Mouse (Mus musculus): Measurements from ENCODE around the gene Cfp. TPM values are rescaled to one million over a fixed set of nuclear protein-coding genes. Genes with fewer than 3 reads are reported as not detected.

Cfp gene
- 5.2 and 7.5 TPM in 2 replicates for polyA plus RNA-seq (2015; fragmentation: Nextera tagmentation; extraction: Ambion mirVana)

DNA sequence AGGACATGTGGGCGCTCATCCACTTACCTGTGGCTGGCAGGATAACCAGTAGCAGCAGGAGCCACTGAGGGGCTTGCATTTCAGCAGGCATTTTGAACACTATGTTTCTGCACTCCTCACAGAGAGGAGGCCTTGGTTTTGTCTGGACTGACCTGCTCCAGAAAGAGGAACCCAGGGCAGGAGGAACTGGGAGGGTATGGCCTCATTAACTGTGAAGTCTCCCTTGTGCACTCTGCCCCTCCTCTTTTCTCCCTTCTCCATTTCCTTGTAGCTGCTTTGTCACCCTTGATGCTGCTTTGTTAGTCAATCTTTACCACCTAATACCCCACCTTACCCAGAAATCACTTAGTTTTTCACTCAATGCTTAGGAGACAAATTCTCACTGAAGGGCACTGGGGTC lies at the start of gene Cfp:
Gene Cfp (minus strand): TSS at position 192 of the 400 bp plus-strand sequence.
- Histone ChIP-seq H3K4me1 (replicated peaks) (no peaks in the 10 kb centered on the region), H3K36me3 (0 out of 2 replicates have a peak, but pooled peaks cover 3% of the 10 kb centered on the region), H3K27ac (no peak within 1 kb of the TSS), H3K4me2 (replicated peaks) (no peak within 1 kb of the TSS), H3K4me3 (replicated peaks) (no peak within 1 kb of the TSS), H3K27me3 (replicated peaks) (no peaks in the 10 kb centered on the region), H3K9me3 (no peaks in the 10 kb centered on the region), H3K9ac (no peak within 1 kb of the TSS)
- WGBS = 67% methylated on average over 1 of the region's 1 CpGs
- no peak for ATAC-seq

GRCm38 (mm10) chrX:20980901-20981300 lies 49.5 kb upstream of the Cfp start:
- Histone ChIP-seq H3K4me2 (replicated peaks) (no peak overlapping the region), H3K4me1 (replicated peaks) (no peaks in the 10 kb centered on the region), H3K9ac (no peak overlapping the region), H3K36me3 (no peaks in the 10 kb centered on the region), H3K27me3 (replicated peaks) (no peaks in the 10 kb centered on the region), H3K27ac (no peak overlapping the region), H3K9me3 (no peaks in the 10 kb centered on the region), H3K4me3 (replicated peaks) (no peak overlapping the region)
- ATAC-seq = no peak
- WGBS = 59% methylated on average over 1 of the region's 1 CpGs

GRCm38 (mm10) chrX:20961477-20962378 lies 30.4 kb upstream of the Cfp start, which contains the start of gene Uxt:
Gene Uxt (minus strand): TSS chrX:20962017.
- Histone ChIP-seq H3K9me3 (no peaks in the 10 kb centered on the region), H3K36me3 (no peaks in the 10 kb centered on the region), H3K27me3 (replicated peaks) (no peaks in the 10 kb centered on the region), H3K4me2 (replicated peaks) (peak within 1 kb of the TSS; percentile 45), H3K27ac (peak within 1 kb of the TSS; percentile 71), H3K9ac (peak within 1 kb of the TSS; percentile 15; the same call in 1 of the 2 replicates), H3K4me3 (replicated peaks) (peak within 1 kb of the TSS; percentile 45), H3K4me1 (replicated peaks) (no peaks in the 10 kb centered on the region)
- peak; percentile 99 for ATAC-seq
- WGBS = 18% methylated on average over 57 of the region's 57 CpGs

GRCm38 (mm10) chrX:20950191-20950880 lies 19.0 kb upstream of the Cfp start, which contains the start of gene Elk1:
Gene Elk1 (minus strand): TSS chrX:20950608.
- ATAC-seq = peak; percentile 98
- H3K27ac ChIP-seq = 0 out of 2 replicates have a peak within 1 kb of the TSS, but pooled peaks have one; percentile 62

DNA sequence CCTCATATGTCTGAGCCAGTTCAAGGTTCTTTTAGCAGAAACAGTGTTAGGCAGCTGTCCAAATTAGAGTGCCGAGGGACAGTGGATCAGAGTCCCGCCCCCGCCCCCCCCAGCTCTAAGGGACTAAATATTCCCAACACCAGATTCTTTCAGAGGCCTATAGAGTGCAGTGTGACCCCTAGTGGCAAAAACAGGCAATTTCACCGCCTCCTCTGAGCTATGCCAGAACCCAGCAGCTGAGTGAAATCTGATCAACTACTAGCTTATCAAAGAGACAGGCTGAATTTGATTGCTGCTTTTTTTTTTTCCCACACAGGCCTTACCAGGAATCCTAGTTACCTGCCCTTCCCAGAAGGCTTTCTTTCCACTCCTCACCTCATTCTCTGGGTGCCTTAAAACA lies 14.7 kb upstream of the Cfp start:
- no peak overlapping the region for H3K27ac ChIP-seq
- no peaks in the 10 kb centered on the region for H3K4me1 ChIP-seq (replicated peaks)
- H3K4me2 ChIP-seq (replicated peaks) = no peak overlapping the region
- no peak overlapping the region for H3K4me3 ChIP-seq (replicated peaks)
- no peaks in the 10 kb centered on the region for H3K36me3 ChIP-seq
- no peaks in the 10 kb centered on the region for H3K9me3 ChIP-seq
- H3K27me3 ChIP-seq (replicated peaks) = no peaks in the 10 kb centered on the region
- no peak for ATAC-seq
- WGBS = 14% methylated on average over 4 of the region's 4 CpGs
- no peak overlapping the region for H3K9ac ChIP-seq

More at GRCm38 (mm10) chrX:20950191-20950880, 19.0 kb upstream of the Cfp start, which contains the start of gene Elk1:
- peak within 1 kb of the TSS; percentile 50 for H3K4me2 ChIP-seq (replicated peaks)
- H3K9me3 ChIP-seq = no peaks in the 10 kb centered on the region
- no peaks in the 10 kb centered on the region for H3K27me3 ChIP-seq (replicated peaks)
- H3K4me3 ChIP-seq (replicated peaks) = peak within 1 kb of the TSS; percentile 65
- no peaks in the 10 kb centered on the region for H3K4me1 ChIP-seq (replicated peaks)
- peak within 1 kb of the TSS; percentile 66 for H3K9ac ChIP-seq
- WGBS = 19% methylated on average over 26 of the region's 30 CpGs
- no peaks in the 10 kb centered on the region for H3K36me3 ChIP-seq

DNA sequence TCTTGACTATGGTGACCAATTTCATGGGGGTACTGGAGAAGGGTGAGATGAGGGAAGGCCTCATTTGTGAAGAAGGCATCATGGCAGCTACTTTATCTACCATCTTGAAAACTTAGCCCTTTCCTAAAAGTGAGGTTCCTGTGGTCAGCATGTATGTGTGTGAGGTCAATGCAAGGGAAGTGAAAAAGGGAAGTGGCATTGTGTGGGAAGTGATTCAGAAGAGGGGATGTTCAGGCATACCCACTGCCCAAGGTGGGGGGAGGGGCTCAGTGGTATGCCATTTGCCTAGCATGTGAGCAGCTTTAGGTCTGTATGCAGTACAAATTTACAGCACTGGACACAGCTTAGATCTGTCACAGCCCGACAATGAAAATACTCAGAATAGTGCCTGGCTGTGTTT lies 608 bp upstream of the Cfp start:
- no peaks in the 10 kb centered on the region for H3K4me1 ChIP-seq (replicated peaks)
- H3K4me2 ChIP-seq (replicated peaks) = no peak overlapping the region
- no peak for ATAC-seq
- H3K27ac ChIP-seq = no peak overlapping the region
- H3K27me3 ChIP-seq (replicated peaks) = no peaks in the 10 kb centered on the region
- H3K36me3 ChIP-seq = 0 out of 2 replicates have a peak, but pooled peaks cover 3% of the 10 kb centered on the region
- no peak overlapping the region for H3K9ac ChIP-seq
- H3K4me3 ChIP-seq (replicated peaks) = no peak overlapping the region
- WGBS = 93% methylated on average over 1 of the region's 1 CpGs
- no peaks in the 10 kb centered on the region for H3K9me3 ChIP-seq

- Histone ChIP-seq H3K9ac (no peak overlapping the region), H3K4me2 (replicated peaks) (no peak overlapping the region), H3K9me3 (no peaks in the 10 kb centered on the region), H3K4me3 (replicated peaks) (no peak overlapping the region), H3K4me1 (replicated peaks) (no peaks in the 10 kb centered on the region), H3K27me3 (replicated peaks) (no peaks in the 10 kb centered on the region), H3K27ac (no peak overlapping the region), H3K36me3 (no peaks in the 10 kb centered on the region)
- no peak for ATAC-seq
- WGBS = 88% methylated on average over 1 of the region's 1 CpGs
These were observed 1.5 kb downstream of the Cfp start for GRCm38 (mm10) chrX:20929859-20930258.

- no peak overlapping the region for H3K4me2 ChIP-seq (replicated peaks)
- ATAC-seq = no peak
- no peak overlapping the region for H3K4me3 ChIP-seq (replicated peaks)
- no peaks in the 10 kb centered on the region for H3K36me3 ChIP-seq
- H3K27ac ChIP-seq = no peak overlapping the region
- H3K4me1 ChIP-seq (replicated peaks) = no peaks in the 10 kb centered on the region
- peaks cover 3% of the 10 kb centered on the region; the same call in 1 of the 2 replicates for H3K27me3 ChIP-seq (replicated peaks)
- H3K9me3 ChIP-seq = no peaks in the 10 kb centered on the region
- no peak overlapping the region for H3K9ac ChIP-seq
These were observed 6.4 kb downstream of the Cfp start for GRCm38 (mm10) chrX:20924976-20925375.

DNA sequence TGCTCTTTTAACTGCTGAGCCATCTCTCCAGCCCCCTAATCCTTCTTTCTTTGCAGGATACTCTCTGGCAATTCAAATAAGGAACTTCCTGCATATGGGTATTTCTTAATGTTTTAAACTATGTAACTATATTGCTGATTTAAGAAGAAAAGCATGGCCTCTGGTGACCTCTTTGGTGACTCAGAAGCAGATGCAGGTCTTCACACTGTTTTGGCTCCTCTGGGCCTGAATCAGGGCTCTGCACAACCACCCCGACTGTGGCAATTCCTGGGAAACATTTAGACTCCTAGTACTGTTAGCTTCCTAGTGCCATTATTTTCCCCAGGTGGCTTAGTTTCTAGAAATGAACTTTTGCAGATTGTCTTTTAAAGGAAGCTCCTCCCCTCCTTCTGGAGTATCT lies 7.8 kb downstream of the Cfp start:
- WGBS = 76% methylated on average over 1 of the region's 1 CpGs

DNA sequence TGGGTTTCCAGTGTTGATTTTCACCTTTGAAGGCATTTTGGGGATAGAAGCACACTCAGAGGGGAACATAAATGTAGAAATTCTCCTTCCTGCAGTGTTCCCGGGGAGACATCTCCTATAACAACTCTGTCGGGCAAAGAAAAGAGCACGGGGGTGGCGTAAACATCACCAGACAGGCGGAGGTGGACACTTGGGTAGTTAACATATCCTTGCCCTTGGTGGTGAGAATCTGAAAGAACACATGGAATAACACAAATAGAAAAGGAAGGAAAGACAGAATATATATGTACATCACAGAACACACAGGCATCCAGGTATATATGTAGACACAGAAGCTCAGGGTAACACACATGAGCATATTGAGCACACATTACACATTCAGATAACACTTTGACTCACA lies 10.0 kb downstream of the Cfp start:
- Histone ChIP-seq H3K9me3 (no peaks in the 10 kb centered on the region), H3K27ac (no peak overlapping the region), H3K4me3 (replicated peaks) (no peak overlapping the region), H3K36me3 (no peaks in the 10 kb centered on the region), H3K4me1 (replicated peaks) (no peaks in the 10 kb centered on the region), H3K4me2 (replicated peaks) (peak overlapping the region; percentile 84), H3K9ac (no peak overlapping the region), H3K27me3 (replicated peaks) (peaks cover 3% of the 10 kb centered on the region; the same call in 1 of the 2 replicates)
- ATAC-seq = peak; percentile 20; the same call in 1 of the 2 replicates
- WGBS = 40% methylated on average over 5 of the region's 5 CpGs

More for the DNA sequence above, 7.8 kb downstream of the Cfp start:
- H3K4me2 ChIP-seq (replicated peaks) = no peak overlapping the region
- H3K4me3 ChIP-seq (replicated peaks) = no peak overlapping the region
- H3K9ac ChIP-seq = no peak overlapping the region
- H3K36me3 ChIP-seq = no peaks in the 10 kb centered on the region
- peaks cover 3% of the 10 kb centered on the region; the same call in 1 of the 2 replicates for H3K27me3 ChIP-seq (replicated peaks)
- ATAC-seq = no peak
- H3K9me3 ChIP-seq = no peaks in the 10 kb centered on the region
- no peaks in the 10 kb centered on the region for H3K4me1 ChIP-seq (replicated peaks)
- no peak overlapping the region for H3K27ac ChIP-seq

GRCm38 (mm10) chrX:20920844-20921364 lies 10.5 kb downstream of the Cfp start, which contains the start of gene Syn1:
Gene Syn1 (minus strand): TSS chrX:20921004.
- Histone ChIP-seq H3K4me3 (replicated peaks) (peak within 1 kb of the TSS; percentile 37), H3K9ac (peak within 1 kb of the TSS; percentile 3; the same call in 1 of the 2 replicates), H3K4me2 (replicated peaks) (peak within 1 kb of the TSS; percentile 84), H3K27ac (no peak within 1 kb of the TSS), H3K9me3 (no peaks in the 10 kb centered on the region), H3K27me3 (replicated peaks) (peaks cover 3% of the 10 kb centered on the region; the same call in 1 of the 2 replicates), H3K4me1 (replicated peaks) (no peaks in the 10 kb centered on the region), H3K36me3 (no peaks in the 10 kb centered on the region)
- peak; percentile 99 for ATAC-seq
- WGBS = 15% methylated on average over 40 of the region's 44 CpGs
